Mouse (Mus musculus) brown adipose tissue, adult 24 weeks (tissue): Measurements from ENCODE around the gene Mmd. TPM values are rescaled to one million over a fixed set of nuclear protein-coding genes. Genes with fewer than 3 reads are reported as not detected.

ENCODE experiments used
- H3K27ac ChIP-seq: fragments of 200-500 bp; replicated peaks from 2 replicates; pipeline ENCODE4 v1.5.1; 2012; ENCODE audit warnings: low read depth, mild to moderate bottlenecking, low read length
- H3K4me1 ChIP-seq: fragments of 200-500 bp; 2 replicates; pipeline ENCODE4 v1.6.1; 2012; ENCODE audit warnings: low read length, mixed read lengths; ENCODE audit not compliant: control insufficient read depth, insufficient read depth, insufficient read length
- H3K4me3 ChIP-seq: fragments of 200-500 bp; 2 replicates; pipeline ENCODE4 v1.5.1; 2012; ENCODE audit warnings: low read depth, mild to moderate bottlenecking, low read length, moderate library complexity; ENCODE audit not compliant: insufficient read depth
- polyA plus RNA-seq: library from polyadenylated mRNA; stranded (reverse); fragments of >200 nt; gene quantifications from 2 replicates; pipeline ENCODE4 v1.2.4, GENCODE M21; 2012; ENCODE audit not compliant: missing spikeins, insufficient read depth, insufficient read length

Mmd gene
- polyA plus RNA-seq, 1 experiment, result 375 TPM

- Histone ChIP-seq H3K4me3 (no peak overlapping the region), H3K27ac (no peak overlapping the region), H3K4me1 (no peaks in the 10 kb centered on the region)
These were observed 34.3 kb downstream of the Mmd start for GRCm38 (mm10) chr11:90283601-90284000.

- Histone ChIP-seq H3K4me1 (no peaks in the 10 kb centered on the region), H3K27ac (no peak overlapping the region), H3K4me3 (no peak overlapping the region)
These were observed 34.8 kb downstream of the Mmd start for GRCm38 (mm10) chr11:90284079-90284478.

GRCm38 (mm10) chr11:90284623-90285022 lies 35.4 kb downstream of the Mmd start:
- no peaks in the 10 kb centered on the region for H3K4me1 ChIP-seq
- H3K27ac ChIP-seq, result no peak overlapping the region
- no peak overlapping the region for H3K4me3 ChIP-seq

- H3K4me3 ChIP-seq, result no peak overlapping the region
- no peaks in the 10 kb centered on the region for H3K4me1 ChIP-seq
- no peak overlapping the region for H3K27ac ChIP-seq
These were observed 37.4 kb downstream of the Mmd start for GRCm38 (mm10) chr11:90286550-90287154.

GRCm38 (mm10) chr11:90291156-90291555 lies 41.9 kb downstream of the Mmd start:
- H3K4me1 ChIP-seq, result no peaks in the 10 kb centered on the region
- no peak overlapping the region for H3K27ac ChIP-seq
- no peak overlapping the region for H3K4me3 ChIP-seq

- Histone ChIP-seq H3K27ac (no peak overlapping the region), H3K4me1 (no peaks in the 10 kb centered on the region), H3K4me3 (no peak overlapping the region)
These were observed 43.5 kb downstream of the Mmd start for GRCm38 (mm10) chr11:90292766-90293165.

- Histone ChIP-seq H3K4me3 (no peak overlapping the region), H3K4me1 (no peaks in the 10 kb centered on the region), H3K27ac (no peak overlapping the region)
These were observed 45.4 kb downstream of the Mmd start for GRCm38 (mm10) chr11:90294622-90295021.

GRCm38 (mm10) chr11:90306067-90306466 lies 56.8 kb downstream of the Mmd start:
- Histone ChIP-seq H3K4me3 (no peak overlapping the region), H3K4me1 (no peaks in the 10 kb centered on the region), H3K27ac (no peak overlapping the region)

- Histone ChIP-seq H3K4me1 (no peaks in the 10 kb centered on the region), H3K4me3 (no peak overlapping the region), H3K27ac (no peak overlapping the region)
These were observed 57.7 kb downstream of the Mmd start for GRCm38 (mm10) chr11:90306993-90307392.

- Histone ChIP-seq H3K4me3 (no peak overlapping the region), H3K27ac (no peak overlapping the region), H3K4me1 (no peaks in the 10 kb centered on the region)
These were observed 65.3 kb downstream of the Mmd start for GRCm38 (mm10) chr11:90314606-90315005.

GRCm38 (mm10) chr11:90317482-90317881 lies 68.2 kb downstream of the Mmd start:
- H3K4me1 ChIP-seq, result no peaks in the 10 kb centered on the region
- no peak overlapping the region for H3K27ac ChIP-seq
- no peak overlapping the region for H3K4me3 ChIP-seq

- H3K4me1 ChIP-seq, result no peaks in the 10 kb centered on the region
- H3K27ac ChIP-seq, result no peak overlapping the region
- H3K4me3 ChIP-seq, result no peak overlapping the region
These were observed 71.7 kb downstream of the Mmd start for GRCm38 (mm10) chr11:90320922-90321321.

- Histone ChIP-seq H3K4me3 (no peak overlapping the region), H3K4me1 (no peaks in the 10 kb centered on the region), H3K27ac (no peak overlapping the region)
These were observed 75.3 kb downstream of the Mmd start for GRCm38 (mm10) chr11:90324597-90324996.

- no peaks in the 10 kb centered on the region for H3K4me1 ChIP-seq
- H3K27ac ChIP-seq, result no peak overlapping the region
- H3K4me3 ChIP-seq, result no peak overlapping the region
These were observed 76.9 kb downstream of the Mmd start for GRCm38 (mm10) chr11:90326146-90326545.

- H3K27ac ChIP-seq, result no peak overlapping the region
- H3K4me1 ChIP-seq, result no peaks in the 10 kb centered on the region
- H3K4me3 ChIP-seq, result no peak overlapping the region
These were observed 77.6 kb downstream of the Mmd start for GRCm38 (mm10) chr11:90326836-90327235.
